Mouse (Mus musculus): ENCODE measurements around the gene 4930415O20Rik. TPM values are rescaled to one million over a fixed set of nuclear protein-coding genes. Genes with fewer than 3 reads are reported as not detected.
A peak's percentile ranks its signal among the peaks of the same experiment; 100 is the strongest.

Gene 4930415O20Rik
- polyA plus RNA-seq, 1 experiment, result 0.10 TPM

DNA sequence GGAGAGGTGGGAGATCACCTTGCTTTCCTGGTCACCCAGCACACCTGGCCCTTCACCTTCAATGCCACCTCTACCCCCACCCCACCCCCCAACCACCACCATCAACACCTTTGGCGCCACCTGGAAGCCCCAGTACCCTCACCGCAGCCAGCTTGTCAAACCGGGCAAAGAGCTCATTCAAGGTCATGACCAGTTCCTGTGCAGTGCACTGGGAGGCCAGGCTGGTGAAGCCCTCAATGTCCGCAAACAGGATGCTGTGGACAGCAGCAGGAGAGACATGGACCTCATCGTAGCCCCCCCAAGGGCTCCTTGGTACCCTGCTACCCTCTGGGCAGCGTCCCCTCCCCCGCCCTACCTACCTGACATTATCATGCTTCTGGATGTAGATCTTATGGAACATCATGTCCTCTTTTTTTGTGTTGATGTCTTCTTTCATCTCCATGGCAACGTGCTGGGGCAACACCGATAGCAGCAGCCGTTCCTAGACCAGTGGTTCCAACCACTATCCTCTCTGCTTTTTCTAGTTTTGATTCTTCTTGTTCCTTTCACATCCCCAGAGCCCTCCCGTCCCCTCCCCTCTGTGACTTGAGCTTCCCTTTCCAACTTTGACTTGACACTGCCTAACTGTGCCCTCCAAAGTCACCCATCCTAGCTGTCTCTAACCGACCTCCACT is 29.4 kb downstream of the 4930415O20Rik start:
- Histone ChIP-seq H3K4me3 (no peak overlapping the region), H3K27me3 (ENCODE audit: control insufficient read depth, insufficient read depth, insufficient read length) (no peaks in the 10 kb centered on the region), H3ac (ENCODE audit: control insufficient read depth, insufficient read length) (no peak overlapping the region), H3K4me2 (ENCODE audit: low read depth) (no peak overlapping the region), H3K79me2 (ENCODE audit: control insufficient read depth, insufficient read depth) (peaks cover 20% of the 10 kb centered on the region), H3K36me3 (ENCODE audit: control insufficient read depth, insufficient read depth) (peaks cover 8% of the 10 kb centered on the region)
- TF ChIP-seq MAX (IDR thresholded peaks at IDR 0.05; ENCODE audit: low read depth), result no peak
- no peak for TF ChIP-seq E2F4 (IDR thresholded peaks at IDR 0.05; ENCODE audit: insufficient read depth)
- TF ChIP-seq TCF3 (IDR thresholded peaks at IDR 0.05; ENCODE audit: insufficient read length, low read depth), result no peak
- no peak for TF ChIP-seq TCF12 (IDR thresholded peaks at IDR 0.05; ENCODE audit: insufficient read depth, poor library complexity, severe bottlenecking)
- no peak for TF ChIP-seq CEBPB (IDR thresholded peaks at IDR 0.05; ENCODE audit: insufficient read depth, poor library complexity, severe bottlenecking)
- TF ChIP-seq SRF (IDR thresholded peaks at IDR 0.05; ENCODE audit: control insufficient read depth, insufficient read length, low read depth), result no peak
- TF ChIP-seq POLR2A (IDR thresholded peaks at IDR 0.05; ENCODE audit: insufficient read length, low read depth), result no peak
- TF ChIP-seq MYOG (IDR thresholded peaks at IDR 0.05; ENCODE audit: control insufficient read depth in 1 of 3, insufficient read depth in 1 of 3, insufficient read length in 2 of 3, low read depth in 2 of 3), result no peak
- TF ChIP-seq USF1 (IDR thresholded peaks at IDR 0.05; ENCODE audit: low read depth), result no peak
- no peak for TF ChIP-seq POLR2AphosphoS2 (IDR thresholded peaks at IDR 0.05; ENCODE audit: insufficient read length, low read depth)
- no peak for TF ChIP-seq MYOD1 (IDR thresholded peaks at IDR 0.05; ENCODE audit: control insufficient read depth in 1 of 3, insufficient read length in 2 of 3, low read depth in 2 of 3)

DNA sequence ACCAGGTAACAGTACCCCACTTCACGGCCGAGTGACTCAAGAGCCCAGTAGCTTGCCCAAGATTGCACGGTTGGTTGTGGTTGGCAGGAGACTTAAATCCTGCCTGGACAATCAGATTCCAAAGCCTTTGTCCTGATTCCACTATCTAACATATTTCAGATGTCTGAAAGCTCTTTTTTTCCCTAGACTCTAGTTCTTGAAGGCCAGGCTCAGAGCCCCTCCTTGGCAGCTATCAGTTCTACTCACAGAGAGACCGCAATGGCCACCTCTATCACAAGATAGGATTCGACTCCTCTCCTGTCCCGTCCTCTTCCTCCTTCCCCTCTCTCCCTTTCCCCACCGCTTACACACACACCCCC is 31.0 kb downstream of the 4930415O20Rik start:
- Histone ChIP-seq H3K27me3 (ENCODE audit: control insufficient read depth, insufficient read depth, insufficient read length) (no peaks in the 10 kb centered on the region), H3K36me3 (ENCODE audit: control insufficient read depth, insufficient read depth) (peaks cover 8% of the 10 kb centered on the region), H3K4me3 (peak overlapping the region; percentile 9), H3ac (ENCODE audit: control insufficient read depth, insufficient read length) (no peak overlapping the region), H3K79me2 (ENCODE audit: control insufficient read depth, insufficient read depth) (peaks cover 35% of the 10 kb centered on the region), H3K4me2 (ENCODE audit: low read depth) (peak overlapping the region; percentile 77)
- no peak for TF ChIP-seq E2F4 (IDR thresholded peaks at IDR 0.05; ENCODE audit: insufficient read depth)
- 0 out of 2 replicates have a peak, but pooled peaks have one; percentile 7 for TF ChIP-seq CEBPB (IDR thresholded peaks at IDR 0.05; ENCODE audit: insufficient read depth, poor library complexity, severe bottlenecking)
- no peak for TF ChIP-seq MAX (IDR thresholded peaks at IDR 0.05; ENCODE audit: low read depth)
- TF ChIP-seq MYOD1 (IDR thresholded peaks at IDR 0.05; ENCODE audit: control insufficient read depth in 1 of 3, insufficient read length in 2 of 3, low read depth in 2 of 3), result no peak
- no peak for TF ChIP-seq TCF3 (IDR thresholded peaks at IDR 0.05; ENCODE audit: insufficient read length, low read depth)
- TF ChIP-seq TCF12 (IDR thresholded peaks at IDR 0.05; ENCODE audit: insufficient read depth, poor library complexity, severe bottlenecking), result no peak

DNA sequence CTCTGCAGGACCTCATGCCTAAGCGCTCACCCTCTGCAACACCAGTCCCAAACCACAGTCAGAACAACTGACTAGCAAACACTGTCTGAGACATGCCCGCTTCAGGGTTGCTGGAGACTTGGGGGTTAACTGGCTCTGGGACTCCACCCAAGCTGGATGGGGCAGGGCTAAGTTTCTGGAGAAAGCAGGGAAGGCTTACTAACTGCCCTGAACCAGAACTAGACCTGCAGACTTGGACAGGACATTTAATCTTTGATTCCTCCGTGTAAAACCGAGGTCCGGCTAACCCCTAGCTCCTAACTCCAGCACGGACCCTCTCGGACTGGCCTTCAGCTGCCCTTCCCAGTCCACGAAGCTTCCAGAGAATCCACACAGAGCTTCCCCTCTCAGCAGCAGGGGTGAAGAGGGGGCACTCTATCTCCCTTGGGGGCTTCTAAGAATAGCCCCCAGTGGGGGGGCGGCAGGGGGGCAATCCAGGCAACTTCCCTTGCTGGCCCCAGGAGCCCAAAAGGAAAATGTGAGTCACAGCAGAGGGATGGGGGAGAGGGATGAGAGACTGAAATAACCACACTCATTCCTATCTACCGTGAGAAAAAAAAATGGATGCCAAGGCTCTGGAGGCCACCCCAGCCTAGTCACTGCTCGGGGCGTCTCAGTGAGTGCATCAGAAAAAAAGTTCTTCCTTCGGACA is 31.5 kb downstream of the 4930415O20Rik start:
- peaks cover 8% of the 10 kb centered on the region for H3K36me3 ChIP-seq (ENCODE audit: control insufficient read depth, insufficient read depth)
- H3K27me3 ChIP-seq (ENCODE audit: control insufficient read depth, insufficient read depth, insufficient read length), result no peaks in the 10 kb centered on the region
- H3K4me2 ChIP-seq (ENCODE audit: low read depth), result peak overlapping the region; percentile 77
- H3ac ChIP-seq (ENCODE audit: control insufficient read depth, insufficient read length), result no peak overlapping the region
- TF ChIP-seq POLR2A (IDR thresholded peaks at IDR 0.05; ENCODE audit: insufficient read length, low read depth) (peak; percentile 17), POLR2AphosphoS2 (IDR thresholded peaks at IDR 0.05; ENCODE audit: insufficient read length, low read depth) (no peak), SRF (IDR thresholded peaks at IDR 0.05; ENCODE audit: control insufficient read depth, insufficient read length, low read depth) (no peak)
- H3K79me2 ChIP-seq (ENCODE audit: control insufficient read depth, insufficient read depth), result peaks cover 41% of the 10 kb centered on the region
- H3K4me3 ChIP-seq, result peak overlapping the region; percentile 9

- peak overlapping the region; percentile 77 for H3K4me2 ChIP-seq (ENCODE audit: low read depth)
- peak overlapping the region; percentile 9 for H3K4me3 ChIP-seq
- no peak overlapping the region for H3ac ChIP-seq (ENCODE audit: control insufficient read depth, insufficient read length)
- H3K27me3 ChIP-seq (ENCODE audit: control insufficient read depth, insufficient read depth, insufficient read length), result no peaks in the 10 kb centered on the region
- TF ChIP-seq TCF12 (IDR thresholded peaks at IDR 0.05; ENCODE audit: insufficient read depth, poor library complexity, severe bottlenecking) (no peak), MYOG (IDR thresholded peaks at IDR 0.05; ENCODE audit: control insufficient read depth in 1 of 3, insufficient read depth in 1 of 3, insufficient read length in 2 of 3, low read depth in 2 of 3) (no peak), REST (IDR thresholded peaks at IDR 0.05; ENCODE audit: insufficient read depth, insufficient read length) (no peak)
- H3K36me3 ChIP-seq (ENCODE audit: control insufficient read depth, insufficient read depth), result peaks cover 3% of the 10 kb centered on the region
- peaks cover 47% of the 10 kb centered on the region for H3K79me2 ChIP-seq (ENCODE audit: control insufficient read depth, insufficient read depth)
Measured at GRCm38 (mm10) chr15:98602921-98603458, 32.2 kb downstream of the 4930415O20Rik start.

DNA sequence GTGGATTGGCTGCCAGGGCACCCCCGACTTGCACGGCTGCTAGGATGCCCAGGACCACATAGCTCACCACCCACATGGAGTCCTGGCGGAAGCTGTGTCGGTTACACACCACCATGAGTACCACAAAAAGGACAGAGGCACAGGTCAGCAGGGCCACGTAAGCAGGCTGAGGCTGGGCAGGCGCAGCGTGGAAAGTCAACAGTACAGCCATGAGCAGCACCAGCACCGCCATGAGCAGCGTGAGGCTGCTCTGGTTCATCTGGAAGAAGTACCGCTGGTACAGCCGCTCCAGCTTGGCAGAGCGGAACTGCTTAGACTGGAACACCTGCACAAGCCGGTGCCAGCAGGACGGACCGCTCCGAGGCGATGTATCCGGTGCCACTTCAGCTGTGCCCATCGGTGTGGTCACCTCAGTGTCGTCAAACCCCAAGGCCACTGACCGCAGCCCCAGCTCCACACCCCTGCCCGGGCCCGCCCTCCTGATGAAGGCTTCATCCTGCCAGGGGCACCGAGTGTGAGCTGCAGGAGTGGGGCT is 33.3 kb downstream of the 4930415O20Rik start:
- Histone ChIP-seq H3K79me2 (ENCODE audit: control insufficient read depth, insufficient read depth) (peaks cover 56% of the 10 kb centered on the region), H3K36me3 (ENCODE audit: control insufficient read depth, insufficient read depth) (no peaks in the 10 kb centered on the region), H3K4me2 (ENCODE audit: low read depth) (no peak overlapping the region), H3K27me3 (ENCODE audit: control insufficient read depth, insufficient read depth, insufficient read length) (no peaks in the 10 kb centered on the region), H3ac (ENCODE audit: control insufficient read depth, insufficient read length) (no peak overlapping the region), H3K4me3 (no peak overlapping the region)
- TF ChIP-seq USF1 (IDR thresholded peaks at IDR 0.05; ENCODE audit: low read depth) (no peak), CEBPB (IDR thresholded peaks at IDR 0.05; ENCODE audit: insufficient read depth, poor library complexity, severe bottlenecking) (no peak), POLR2AphosphoS2 (IDR thresholded peaks at IDR 0.05; ENCODE audit: insufficient read length, low read depth) (no peak), TCF3 (IDR thresholded peaks at IDR 0.05; ENCODE audit: insufficient read length, low read depth) (no peak), MYOD1 (IDR thresholded peaks at IDR 0.05; ENCODE audit: control insufficient read depth in 1 of 3, insufficient read length in 2 of 3, low read depth in 2 of 3) (peak in 1 of 3 experiments; percentile 13), MAX (IDR thresholded peaks at IDR 0.05; ENCODE audit: low read depth) (no peak), SRF (IDR thresholded peaks at IDR 0.05; ENCODE audit: control insufficient read depth, insufficient read length, low read depth) (no peak), E2F4 (IDR thresholded peaks at IDR 0.05; ENCODE audit: insufficient read depth) (no peak), TCF12 (IDR thresholded peaks at IDR 0.05; ENCODE audit: insufficient read depth, poor library complexity, severe bottlenecking) (no peak)
